Comparison of ENCODE assay signal across 8 mouse cellular contexts in genomic region chr14:60484996-60485888, GRCm38 (mm10).
DNase-seq lines count a peak whose midpoint lies in the region; ATAC-seq and TF ChIP-seq lines count a peak whose summit lies in the region.

No protein-coding gene starts in this region.

- intact Hi-C loops in heart, postnatal 36 days (cut with DNase I): no loop called here

- no peaks in the 10 kb centered on the region for H3K9me3 ChIP-seq in embryonic facial prominence, embryonic 11.5 days (replicated peaks; ENCODE audit: control insufficient read depth, low read length)
- H3K9me3 ChIP-seq in liver, postnatal 0 days (ENCODE audit: low read length): no peaks in the 10 kb centered on the region
- no peaks in the 10 kb centered on the region for H3K9me3 ChIP-seq in neural tube, embryonic 15.5 days (replicated peaks)

- no peaks in the 10 kb centered on the region; the same call in 1 of the 2 replicates for H3K4me1 ChIP-seq in embryonic facial prominence, embryonic 11.5 days (ENCODE audit: control insufficient read depth, insufficient read depth, low read length)
- peaks cover 9% of the 10 kb centered on the region; the same call in 1 of the 2 replicates for H3K4me1 ChIP-seq in liver, postnatal 0 days (ENCODE audit: insufficient read depth)
- H3K4me1 ChIP-seq in neural tube, embryonic 15.5 days: peaks cover 20% of the 10 kb centered on the region

- no peaks in the 10 kb centered on the region for H3K27me3 ChIP-seq in embryonic facial prominence, embryonic 11.5 days (ENCODE audit: control insufficient read depth, insufficient read depth, low read length)
- peaks cover 7% of the 10 kb centered on the region; the same call in 1 of the 2 replicates for H3K27me3 ChIP-seq in liver, postnatal 0 days (ENCODE audit: insufficient read depth, low read length)
- no peaks in the 10 kb centered on the region; the same call in 1 of the 2 replicates for H3K27me3 ChIP-seq in neural tube, embryonic 15.5 days (replicated peaks)

- under 1% methylated on average over 38 of the region's 38 CpGs for WGBS in embryonic facial prominence, embryonic 11.5 days
- under 1% methylated on average over 38 of the region's 38 CpGs for WGBS in liver, postnatal 0 days (ENCODE audit: insufficient replicate concordance)
- under 1% methylated on average over 38 of the region's 38 CpGs for WGBS in neural tube, embryonic 15.5 days

- no peak for TF ChIP-seq CTCF in liver, postnatal 0 days (IDR thresholded peaks at IDR 0.05; ENCODE audit: low read depth)

- H3K9ac ChIP-seq in embryonic facial prominence, embryonic 11.5 days (replicated peaks; ENCODE audit: low read length): peak overlapping the region; percentile 37; the same call in 1 of the 2 replicates
- 0 out of 2 replicates have a peak overlapping the region, but pooled peaks have one; percentile 16 for H3K9ac ChIP-seq in liver, postnatal 0 days (replicated peaks)
- H3K9ac ChIP-seq in neural tube, embryonic 15.5 days (replicated peaks): peak overlapping the region; percentile 34

- peak; percentile 43 for DNase-seq in urinary bladder, postnatal 14 days (ENCODE audit: low spot score)
- no peak for DNase-seq in urinary bladder, adult 2 months (ENCODE audit: low spot score)
- peak; percentile 89 for DNase-seq in embryonic facial prominence, embryonic 11.5 days (ENCODE audit: low spot score)
- peak; percentile 1 to 5 for DNase-seq in heart, postnatal 36 days
- peak; percentile 49 to 67 for DNase-seq in layer of hippocampus, adult 18-20 months (ENCODE audit: low spot score in 2 of 2)
- DNase-seq in liver, postnatal 0 days: peak; percentile 66
- peak; percentile 42 to 47 for DNase-seq in thymus, adult 18-20 months

- no peak overlapping the region for H3K27ac ChIP-seq in embryonic facial prominence, embryonic 11.5 days (replicated peaks; ENCODE audit: low read depth, low read length)
- no peak overlapping the region for H3K27ac ChIP-seq in liver, postnatal 0 days (ENCODE audit: low read depth)
- no peak overlapping the region for H3K27ac ChIP-seq in neural tube, embryonic 15.5 days (replicated peaks)

- no peaks in the 10 kb centered on the region for H3K36me3 ChIP-seq in embryonic facial prominence, embryonic 11.5 days (replicated peaks; ENCODE audit: control insufficient read depth, insufficient read depth, low read depth, low read length)
- no peaks in the 10 kb centered on the region for H3K36me3 ChIP-seq in liver, postnatal 0 days (replicated peaks; ENCODE audit: insufficient read depth, low read length)
- no peaks in the 10 kb centered on the region for H3K36me3 ChIP-seq in neural tube, embryonic 15.5 days

- TF ChIP-seq EP300 in liver, postnatal 0 days (IDR thresholded peaks at IDR 0.05; ENCODE audit: low read depth): no peak

- peak; percentile 88 for ATAC-seq in embryonic facial prominence, embryonic 11.5 days (replicated peaks; ENCODE audit: insufficient number of reproducible peaks, low FRiP score, low TSS enrichment, low read depth)
- peak; percentile 76; the same call in 1 of the 2 replicates for ATAC-seq in liver, postnatal 0 days
- ATAC-seq in neural tube, embryonic 15.5 days (ENCODE audit: low FRiP score): peak; percentile 92

- H3K4me2 ChIP-seq in embryonic facial prominence, embryonic 11.5 days (ENCODE audit: low read depth, low read length): peak overlapping the region; percentile 81
- peak overlapping the region; percentile 78 for H3K4me2 ChIP-seq in liver, postnatal 0 days (ENCODE audit: low read depth, low read length)
- peak overlapping the region; percentile 92 for H3K4me2 ChIP-seq in neural tube, embryonic 15.5 days

- H3K4me3 ChIP-seq in embryonic facial prominence, embryonic 11.5 days (ENCODE audit: low read depth, low read length): peak overlapping the region; percentile 34
- peak overlapping the region; percentile 43 for H3K4me3 ChIP-seq in liver, postnatal 0 days (ENCODE audit: low read depth, low read length)
- H3K4me3 ChIP-seq in neural tube, embryonic 15.5 days (replicated peaks): peak overlapping the region; percentile 41
